Mouse (Mus musculus) heart, postnatal 0 days (tissue): ENCODE results near the gene Sema7a.

ENCODE experiments used
- CTCF ChIP-seq: IDR thresholded peaks from 2 replicates; pipeline ENCODE4 v1.5.1; 2016; ENCODE audit warnings: antibody characterized with exemption, control low read depth, low read depth
- EP300 ChIP-seq: IDR thresholded peaks from 2 replicates; pipeline ENCODE4 v1.6.1; 2016; ENCODE audit warnings: antibody characterized with exemption, low read depth

DNA sequence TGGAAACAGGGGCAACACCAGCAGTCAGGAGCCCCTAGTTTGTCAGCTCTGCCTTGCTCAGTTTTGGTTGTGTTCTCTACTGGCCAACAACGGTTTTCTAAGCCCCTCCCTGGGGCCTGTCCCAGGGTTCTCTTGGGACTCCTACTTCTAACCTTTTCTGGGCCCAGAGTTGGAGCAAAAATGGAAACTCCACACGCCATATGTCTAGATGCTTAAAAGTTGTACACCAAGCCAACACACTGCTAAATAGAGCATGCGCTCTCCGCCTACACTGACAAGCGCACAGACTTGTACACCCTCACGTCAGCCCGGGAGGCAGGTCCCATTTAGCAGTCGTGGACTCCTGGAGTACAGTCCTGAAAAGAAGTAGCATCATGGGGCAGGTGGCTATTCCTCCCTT is 45.4 kb downstream of the Sema7a start:
- TF ChIP-seq CTCF (no peak), EP300 (no peak)
